Mouse (Mus musculus) neural tube, embryonic 11.5 days (tissue): ENCODE results near the gene Eif4g2. TPM values are rescaled to one million over a fixed set of nuclear protein-coding genes. Genes with fewer than 3 reads are reported as not detected.

Source experiments
- ATAC-seq: fragments of 200-750 bp; cut with Nextera tagmentation; 2 replicates; pipeline ENCODE4 v1.8.0; 2017; ENCODE audit warnings: moderate number of reproducible peaks, mild to moderate bottlenecking, moderate TSS enrichment, moderate library complexity; ENCODE audit not compliant: insufficient read depth, low FRiP score, low TSS enrichment
- DNase-seq: peaks from one replicate; pipeline ENCODE4 v3.0.0-alpha.2; 2015; ENCODE audit warnings: low spot score
- H3K27ac ChIP-seq: fragments of 300-500 bp; sonication (generic); 2 replicates; pipeline ENCODE4 v1.5.1; 2014; ENCODE audit warnings: low read depth, mild to moderate bottlenecking, low read length
- H3K27me3 ChIP-seq: fragments of 300-500 bp; sonication (generic); 2 replicates; pipeline ENCODE4 v1.6.1; 2014; ENCODE audit warnings: mild to moderate bottlenecking, low read length, mixed read lengths; ENCODE audit not compliant: control insufficient read depth, insufficient read depth
- H3K36me3 ChIP-seq: fragments of 300-500 bp; sonication (generic); 2 replicates; pipeline ENCODE4 v1.6.1; 2014; ENCODE audit warnings: mild to moderate bottlenecking, low read length, moderate library complexity, mixed read lengths; ENCODE audit not compliant: control insufficient read depth, insufficient read depth
- H3K4me1 ChIP-seq: fragments of 300-500 bp; sonication (generic); 2 replicates; pipeline ENCODE4 v1.6.1; 2014; ENCODE audit warnings: low read length, mixed read lengths; ENCODE audit not compliant: control insufficient read depth, insufficient read depth
- H3K4me2 ChIP-seq: fragments of 300-500 bp; sonication (generic); 2 replicates; pipeline ENCODE4 v1.6.1; 2014; ENCODE audit warnings: low read depth, mild to moderate bottlenecking, moderate library complexity
- H3K4me3 ChIP-seq: fragments of 300-500 bp; sonication (generic); 2 replicates; pipeline ENCODE4 v1.5.1; 2014; ENCODE audit warnings: low read depth, low read length
- H3K9ac ChIP-seq: fragments of 300-500 bp; sonication (generic); 2 replicates; pipeline ENCODE4 v1.6.1; 2014; ENCODE audit warnings: mild to moderate bottlenecking, low read length
- H3K9me3 ChIP-seq: fragments of 300-500 bp; sonication (generic); 2 replicates; pipeline ENCODE4 v1.6.1; 2016; ENCODE audit warnings: low read length; ENCODE audit not compliant: control insufficient read depth
- WGBS: fragments of 180-500 bp; shearing (Covaris S2); extraction: QIAGEN DNeasy Blood & Tissue Kit; methylation state at CpG from one replicate; pipeline ENCODE4 v1.1.7; 2014; 5-methylcytosine and 5-hydroxymethylcytosine counted together
- polyA plus RNA-seq: library from polyadenylated mRNA; unstranded; fragments of >200 nt; fragmentation: Nextera tagmentation; extraction: Ambion mirVana; gene quantifications from 2 replicates; pipeline ENCODE4 v1.2.1, GENCODE M21; 2014

The Eif4g2 gene
- polyA plus RNA-seq, 1 experiment from 2014 or later: 2,084 TPM

GRCm38 (mm10) chr7:111020814-111021213 lies 62.0 kb downstream of the Eif4g2 start:
- Histone ChIP-seq H3K9me3 (no peaks in the 10 kb centered on the region), H3K27ac (no peak overlapping the region), H3K9ac (no peak overlapping the region), H3K4me2 (no peak overlapping the region), H3K36me3 (no peaks in the 10 kb centered on the region), H3K27me3 (no peaks in the 10 kb centered on the region), H3K4me3 (no peak overlapping the region), H3K4me1 (0 out of 2 replicates have a peak, but pooled peaks cover 4% of the 10 kb centered on the region)
- 80% methylated on average over 4 of the region's 4 CpGs for WGBS
- ATAC-seq: no peak
- DNase-seq: no peak

Other genes starting within 250 kb of the Eif4g2 start
- 30.8 and 31.3 TPM in 2 replicates for gene Rnf141, start 238.6 kb downstream of the Eif4g2 start, polyA plus RNA-seq
- 1.6 and 1.7 TPM in 2 replicates for gene Lyve1, start 219.8 kb downstream of the Eif4g2 start, polyA plus RNA-seq
- gene Mrvi1, start 100.6 kb downstream of the Eif4g2 start, polyA plus RNA-seq: 1.9 and 2.8 TPM in 2 replicates
- 90.6 and 99.7 TPM in 2 replicates for gene Ctr9, start 54.1 kb downstream of the Eif4g2 start, polyA plus RNA-seq